Mouse (Mus musculus): Measurements from ENCODE around the gene Ep400. TPM values are rescaled to one million over a fixed set of nuclear protein-coding genes. Genes with fewer than 3 reads are reported as not detected.
A peak's percentile ranks its signal among the peaks of the same experiment; 100 is the strongest.

The Ep400 gene
- polyA plus RNA-seq, 1 experiment from 2014 or later, result 45.5 TPM

GRCm38 (mm10) chr5:110653686-110654085, 116.8 kb downstream of the Ep400 start:
- no peak for DNase-seq (ENCODE audit: low spot score)
- H3K27ac ChIP-seq, result no peak overlapping the region
- ATAC-seq (ENCODE audit: low FRiP score), result peak; percentile 56
- H3K4me3 ChIP-seq (replicated peaks; ENCODE audit: low read length), result peak overlapping the region; percentile 88
- peak overlapping the region; percentile 80 for H3K9ac ChIP-seq
- H3K4me2 ChIP-seq (replicated peaks), result peak overlapping the region; percentile 95
- no peaks in the 10 kb centered on the region for H3K27me3 ChIP-seq (ENCODE audit: control insufficient read depth, insufficient read depth, low read length)
- no peaks in the 10 kb centered on the region for H3K9me3 ChIP-seq (ENCODE audit: control insufficient read depth, low read length)
- 3% methylated on average over 33 of the region's 37 CpGs for WGBS
- peaks cover 74% of the 10 kb centered on the region for H3K36me3 ChIP-seq (replicated peaks; ENCODE audit: control insufficient read depth, insufficient read depth)
- H3K4me1 ChIP-seq (replicated peaks; ENCODE audit: control insufficient read depth, insufficient read depth, low read length), result peaks cover 6% of the 10 kb centered on the region

- WGBS, result 1% methylated on average over 91 of the region's 91 CpGs
- peak within 1 kb of the TSS; percentile 88 for H3K4me3 ChIP-seq (replicated peaks; ENCODE audit: low read length)
- H3K36me3 ChIP-seq (replicated peaks; ENCODE audit: control insufficient read depth, insufficient read depth), result peaks cover 74% of the 10 kb centered on the region
- H3K9ac ChIP-seq, result peak within 1 kb of the TSS; percentile 80
- H3K9me3 ChIP-seq (ENCODE audit: control insufficient read depth, low read length), result no peaks in the 10 kb centered on the region
- H3K27ac ChIP-seq, result no peak within 1 kb of the TSS
- no peaks in the 10 kb centered on the region for H3K27me3 ChIP-seq (ENCODE audit: control insufficient read depth, insufficient read depth, low read length)
- peak within 1 kb of the TSS; percentile 95 for H3K4me2 ChIP-seq (replicated peaks)
- DNase-seq (ENCODE audit: low spot score), result peak; percentile 99
- H3K4me1 ChIP-seq (replicated peaks; ENCODE audit: control insufficient read depth, insufficient read depth, low read length), result peaks cover 6% of the 10 kb centered on the region
- peak; percentile 81 for ATAC-seq (ENCODE audit: low FRiP score)
These were observed 117.5 kb downstream of the Ep400 start, which contains the start of the genes Noc4l and Ddx51 for GRCm38 (mm10) chr5:110652719-110653648. Gene Noc4l, minus strand, starts transcription at chr5:110653417. Gene Ddx51, plus strand, starts transcription at chr5:110653451.

- no peak for DNase-seq (ENCODE audit: low spot score)
- no peaks in the 10 kb centered on the region for H3K9me3 ChIP-seq (ENCODE audit: control insufficient read depth, low read length)
- no peak overlapping the region for H3K9ac ChIP-seq
- no peak for ATAC-seq (ENCODE audit: low FRiP score)
- no peaks in the 10 kb centered on the region for H3K4me1 ChIP-seq (replicated peaks; ENCODE audit: control insufficient read depth, insufficient read depth, low read length)
- peaks cover 59% of the 10 kb centered on the region for H3K36me3 ChIP-seq (replicated peaks; ENCODE audit: control insufficient read depth, insufficient read depth)
- H3K27ac ChIP-seq, result no peak overlapping the region
- H3K4me3 ChIP-seq (replicated peaks; ENCODE audit: low read length), result no peak overlapping the region
- H3K4me2 ChIP-seq (replicated peaks), result no peak overlapping the region
- no peaks in the 10 kb centered on the region for H3K27me3 ChIP-seq (ENCODE audit: control insufficient read depth, insufficient read depth, low read length)
These were observed 124.1 kb downstream of the Ep400 start for GRCm38 (mm10) chr5:110646377-110646776.

- Histone ChIP-seq H3K27ac (no peak overlapping the region), H3K9me3 (ENCODE audit: control insufficient read depth, low read length) (no peaks in the 10 kb centered on the region), H3K9ac (no peak overlapping the region), H3K36me3 (replicated peaks; ENCODE audit: control insufficient read depth, insufficient read depth) (no peaks in the 10 kb centered on the region), H3K27me3 (ENCODE audit: control insufficient read depth, insufficient read depth, low read length) (no peaks in the 10 kb centered on the region), H3K4me2 (replicated peaks) (peak overlapping the region; percentile 32), H3K4me3 (replicated peaks; ENCODE audit: low read length) (no peak overlapping the region), H3K4me1 (replicated peaks; ENCODE audit: control insufficient read depth, insufficient read depth, low read length) (no peaks in the 10 kb centered on the region)
- ATAC-seq (ENCODE audit: low FRiP score) (no peak), DNase-seq (ENCODE audit: low spot score) (peak; percentile 80)
- WGBS, result 25% methylated on average over 12 of the region's 12 CpGs
These were observed 131.1 kb downstream of the Ep400 start for GRCm38 (mm10) chr5:110639459-110639858.

GRCm38 (mm10) chr5:110638306-110639074, 132.0 kb downstream of the Ep400 start:
- WGBS, result 75% methylated on average over 7 of the region's 7 CpGs
- Histone ChIP-seq H3K4me1 (replicated peaks; ENCODE audit: control insufficient read depth, insufficient read depth, low read length) (no peaks in the 10 kb centered on the region), H3K27me3 (ENCODE audit: control insufficient read depth, insufficient read depth, low read length) (no peaks in the 10 kb centered on the region), H3K9me3 (ENCODE audit: control insufficient read depth, low read length) (no peaks in the 10 kb centered on the region), H3K36me3 (replicated peaks; ENCODE audit: control insufficient read depth, insufficient read depth) (no peaks in the 10 kb centered on the region), H3K4me2 (replicated peaks) (no peak overlapping the region), H3K4me3 (replicated peaks; ENCODE audit: low read length) (no peak overlapping the region), H3K9ac (no peak overlapping the region), H3K27ac (no peak overlapping the region)
- DNase-seq (ENCODE audit: low spot score), result no peak
- ATAC-seq (ENCODE audit: low FRiP score), result no peak

DNA sequence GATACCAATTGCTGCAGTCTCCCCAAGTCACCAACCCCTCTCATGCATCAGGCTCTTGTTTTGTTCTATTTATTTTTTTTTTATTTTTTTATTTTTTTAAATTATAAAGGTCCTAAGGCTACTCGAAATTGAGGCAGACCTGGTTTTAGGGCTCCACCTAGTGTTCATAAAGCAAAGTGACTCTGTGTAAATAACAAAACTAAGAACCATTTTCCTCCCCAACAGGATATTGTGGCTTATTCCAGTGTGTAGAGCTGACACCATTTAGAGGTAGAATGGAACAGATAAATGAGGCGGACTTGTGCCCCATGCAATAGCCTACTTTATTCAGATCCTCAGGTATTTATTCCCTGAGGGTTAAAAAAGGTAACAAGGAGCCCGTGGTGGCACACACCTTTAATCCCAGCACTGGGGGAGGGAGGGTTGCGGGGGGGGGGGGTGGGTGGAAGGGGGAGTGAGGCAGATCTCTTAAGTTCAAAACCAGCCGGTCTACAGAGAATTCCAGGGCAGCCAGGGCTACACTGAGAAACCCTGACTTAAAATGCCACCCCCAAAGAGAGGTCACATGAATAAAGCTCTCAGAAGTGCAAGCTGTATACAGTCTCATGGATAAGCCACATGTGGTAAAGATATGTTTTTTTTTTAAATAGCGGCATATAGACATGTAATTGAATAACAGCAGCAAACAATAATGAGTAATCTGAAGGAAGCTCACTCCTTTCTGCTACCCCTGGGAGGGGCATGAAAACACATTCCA, 134.4 kb downstream of the Ep400 start:
- H3K4me3 ChIP-seq (replicated peaks; ENCODE audit: low read length), result no peak overlapping the region
- H3K9me3 ChIP-seq (ENCODE audit: control insufficient read depth, low read length), result no peaks in the 10 kb centered on the region
- H3K4me1 ChIP-seq (replicated peaks; ENCODE audit: control insufficient read depth, insufficient read depth, low read length), result no peaks in the 10 kb centered on the region
- H3K27me3 ChIP-seq (ENCODE audit: control insufficient read depth, insufficient read depth, low read length), result no peaks in the 10 kb centered on the region
- H3K4me2 ChIP-seq (replicated peaks), result no peak overlapping the region
- H3K36me3 ChIP-seq (replicated peaks; ENCODE audit: control insufficient read depth, insufficient read depth), result no peaks in the 10 kb centered on the region
- H3K27ac ChIP-seq, result no peak overlapping the region
- ATAC-seq (ENCODE audit: low FRiP score) (peak; percentile 34; the same call in 1 of the 2 replicates), DNase-seq (ENCODE audit: low spot score) (peak; percentile 80)
- WGBS, result 46% methylated on average over 6 of the region's 6 CpGs
- H3K9ac ChIP-seq, result no peak overlapping the region

DNA sequence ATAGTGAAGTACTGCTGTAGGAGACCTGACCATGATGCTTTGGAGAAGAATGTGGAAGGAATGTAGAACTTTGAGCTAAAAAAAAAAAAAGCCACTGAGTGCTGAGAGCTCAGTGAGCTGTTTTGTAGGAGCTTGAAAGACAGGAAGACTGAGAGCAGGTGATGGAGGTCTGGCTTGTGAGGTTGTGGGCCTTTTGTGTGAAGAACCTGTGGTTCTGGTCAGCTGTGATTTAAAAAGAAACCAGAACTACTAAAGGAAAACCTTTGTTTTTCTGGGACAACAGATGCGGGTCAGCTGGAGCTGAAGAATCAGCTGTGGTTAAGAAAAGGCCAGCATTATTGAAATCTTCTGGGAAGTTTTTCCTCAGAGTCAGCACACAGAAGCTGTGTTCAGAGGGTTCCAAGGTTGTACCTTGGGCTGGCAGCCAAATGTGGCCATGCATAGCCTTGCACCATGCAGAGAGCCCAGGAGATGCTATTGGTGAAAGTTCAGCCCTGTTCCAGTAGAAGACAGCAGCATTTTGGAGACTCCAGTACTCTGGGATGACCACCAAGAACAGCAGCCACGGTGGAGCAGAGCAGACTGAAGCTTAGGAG, 140.9 kb downstream of the Ep400 start:
- Histone ChIP-seq H3K27me3 (ENCODE audit: control insufficient read depth, insufficient read depth, low read length) (no peaks in the 10 kb centered on the region), H3K9ac (no peak overlapping the region), H3K27ac (no peak overlapping the region), H3K4me3 (replicated peaks; ENCODE audit: low read length) (no peak overlapping the region), H3K4me1 (replicated peaks; ENCODE audit: control insufficient read depth, insufficient read depth, low read length) (no peaks in the 10 kb centered on the region), H3K9me3 (ENCODE audit: control insufficient read depth, low read length) (no peaks in the 10 kb centered on the region), H3K36me3 (replicated peaks; ENCODE audit: control insufficient read depth, insufficient read depth) (no peaks in the 10 kb centered on the region), H3K4me2 (replicated peaks) (no peak overlapping the region)
- no peak for ATAC-seq (ENCODE audit: low FRiP score)
- 80% methylated on average over 2 of the region's 2 CpGs for WGBS
- no peak for DNase-seq (ENCODE audit: low spot score)

DNA sequence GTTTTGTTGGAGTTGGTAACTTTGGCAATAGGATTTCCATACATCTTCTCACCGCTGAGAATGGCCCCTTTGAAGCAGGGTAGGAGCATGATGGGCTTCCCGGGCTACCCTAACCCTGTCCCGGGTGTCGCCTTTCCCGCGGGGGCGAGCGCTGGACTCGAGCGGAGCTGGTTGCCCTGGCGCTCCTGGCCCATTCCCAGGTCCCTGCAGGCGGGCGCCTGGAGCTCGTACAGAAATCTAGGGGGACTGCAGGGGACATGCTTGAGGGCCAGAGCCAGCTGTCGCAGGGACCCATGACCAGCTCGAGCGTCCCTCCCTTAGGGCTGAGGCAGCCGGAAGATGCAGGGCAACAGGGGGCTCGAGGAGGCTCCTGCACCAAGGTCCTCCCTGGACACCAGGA, 142.4 kb downstream of the Ep400 start:
- Histone ChIP-seq H3K27me3 (ENCODE audit: control insufficient read depth, insufficient read depth, low read length) (no peaks in the 10 kb centered on the region), H3K4me3 (replicated peaks; ENCODE audit: low read length) (no peak overlapping the region), H3K4me2 (replicated peaks) (peak overlapping the region; percentile 3; the same call in 1 of the 2 replicates), H3K9ac (no peak overlapping the region), H3K4me1 (replicated peaks; ENCODE audit: control insufficient read depth, insufficient read depth, low read length) (no peaks in the 10 kb centered on the region), H3K36me3 (replicated peaks; ENCODE audit: control insufficient read depth, insufficient read depth) (no peaks in the 10 kb centered on the region), H3K27ac (no peak overlapping the region), H3K9me3 (ENCODE audit: control insufficient read depth, low read length) (no peaks in the 10 kb centered on the region)
- WGBS, result 20% methylated on average over 19 of the region's 19 CpGs
- ATAC-seq (ENCODE audit: low FRiP score) (no peak), DNase-seq (ENCODE audit: low spot score) (no peak)

All from hindbrain, embryonic 14.5 days (tissue).